Mouse (Mus musculus) gastrocnemius, postnatal 25 days (tissue): Measurements from ENCODE around the gene Eif3l. TPM values are rescaled to one million over a fixed set of nuclear protein-coding genes. Genes with fewer than 3 reads are reported as not detected.

Experiments
- DNase-seq: peaks from one replicate; pipeline ENCODE4 v3.0.0; 2022
- total RNA-seq, 2 experiments: library from RNA; stranded (reverse); gene quantifications; 1 replicate in 1 of 2; 2 replicates in 1 of 2; pipeline ENCODE4 v1.2.3; 2021

Gene Eif3l
- total RNA-seq, 2 experiments from 2014 or later: 46.3 to 53.2 TPM

- no peak for DNase-seq
Observed at GRCm38 (mm10) chr15:79124331-79124875, 49.4 kb downstream of the Eif3l start.

GRCm38 (mm10) chr15:79126217-79126932 lies 51.4 kb downstream of the Eif3l start:
- DNase-seq: no peak

GRCm38 (mm10) chr15:79127101-79127500 lies 52.1 kb downstream of the Eif3l start:
- DNase-seq: no peak

- DNase-seq: no peak
Observed at GRCm38 (mm10) chr15:79128208-79128607, 53.2 kb downstream of the Eif3l start.

GRCm38 (mm10) chr15:79129311-79129710 lies 54.3 kb downstream of the Eif3l start:
- DNase-seq: no peak

- DNase-seq: no peak
Observed at GRCm38 (mm10) chr15:79130782-79131181, 55.8 kb downstream of the Eif3l start.

GRCm38 (mm10) chr15:79131442-79131841 lies 56.5 kb downstream of the Eif3l start:
- DNase-seq: peak; percentile 86

- DNase-seq: peak; percentile 61
Observed at GRCm38 (mm10) chr15:79133191-79133661, 58.2 kb downstream of the Eif3l start.

GRCm38 (mm10) chr15:79134496-79135270 lies 59.7 kb downstream of the Eif3l start:
- no peak for DNase-seq

GRCm38 (mm10) chr15:79135332-79135731 lies 60.4 kb downstream of the Eif3l start:
- no peak for DNase-seq

GRCm38 (mm10) chr15:79135783-79136575 lies 61.0 kb downstream of the Eif3l start:
- no peak for DNase-seq

GRCm38 (mm10) chr15:79139640-79140039 lies 64.7 kb downstream of the Eif3l start:
- no peak for DNase-seq

GRCm38 (mm10) chr15:79140866-79141565 lies 66.0 kb downstream of the Eif3l start, which contains the start of the genes Polr2f and 1700088E04Rik:
Gene Polr2f (plus strand): TSS chr15:79141009.
Gene 1700088E04Rik (minus strand): TSS chr15:79141253.
- DNase-seq: peak; percentile 88

- no peak for DNase-seq
Observed at GRCm38 (mm10) chr15:79141566-79141917, 66.6 kb downstream of the Eif3l start.

- no peak for DNase-seq
Observed at GRCm38 (mm10) chr15:79143316-79143715, 68.3 kb downstream of the Eif3l start.

Other genes starting within 250 kb of the Eif3l start
- gene Cdc42ep1, start 232.6 kb upstream of the Eif3l start, total RNA-seq: 10 to 100 TPM in 1 of 2 experiments, 1 to 10 TPM in 1; 9.3 to 10.5 TPM
- gene Lgals2, start 219.7 kb upstream of the Eif3l start, total RNA-seq: not detected
- 10 to 100 TPM; 33.5 to 34.2 TPM for gene Gga1, start 198.0 kb upstream of the Eif3l start, total RNA-seq
- under 1 TPM in 1 of 2 experiments, not detected in 1; 0.11 TPM for gene Gm49510, start 175.5 kb upstream of the Eif3l start, total RNA-seq
- 1 to 10 TPM; 2.6 to 3.1 TPM for gene Sh3bp1, start 175.4 kb upstream of the Eif3l start, total RNA-seq
- 1 to 10 TPM; 2.3 TPM for gene Pdxp, start 161.3 kb upstream of the Eif3l start, total RNA-seq
- 100 to 1,000 TPM; 224 to 270 TPM for gene Lgals1, start 148.5 kb upstream of the Eif3l start, total RNA-seq
- 10 to 100 TPM; 22.2 to 23.1 TPM for gene Nol12, start 140.2 kb upstream of the Eif3l start, total RNA-seq
- 10 to 100 TPM; 35.3 to 42.2 TPM for gene Triobp, start 127.5 kb upstream of the Eif3l start, total RNA-seq
- gene H1f0, start 46.7 kb upstream of the Eif3l start, total RNA-seq: 10 to 100 TPM; 73.2 to 75.3 TPM
- gene Galr3, start 33.3 kb upstream of the Eif3l start, total RNA-seq: not detected
- 1 to 10 TPM; 3.6 to 4.4 TPM for gene Ankrd54, start 12.3 kb upstream of the Eif3l start, total RNA-seq
- 10 to 100 TPM; 14.0 to 15.0 TPM for gene Micall1, start 33.7 kb downstream of the Eif3l start, total RNA-seq
- 10 to 100 TPM; 65.8 to 66.9 TPM for gene Polr2f, start 65.8 kb downstream of the Eif3l start, total RNA-seq
- gene 1700088E04Rik, start 66.1 kb downstream of the Eif3l start, total RNA-seq: 1 to 10 TPM in 1 of 2 experiments, under 1 TPM in 1; 0.56 to 1.6 TPM
- 1 to 10 TPM; 1.3 to 1.8 TPM for gene Sox10, start 90.1 kb downstream of the Eif3l start, total RNA-seq
- 10 to 100 TPM; 24.8 to 28.5 TPM for gene Pick1, start 154.0 kb downstream of the Eif3l start, total RNA-seq
- under 1 TPM; 0.23 to 0.54 TPM for gene Gm49486, start 154.2 kb downstream of the Eif3l start, total RNA-seq
- gene Slc16a8, start 179.6 kb downstream of the Eif3l start, total RNA-seq: under 1 TPM in 1 of 2 experiments, not detected in 1; 0.20 TPM
- 1 to 10 TPM; 1.6 to 1.9 TPM for gene Baiap2l2, start 210.4 kb downstream of the Eif3l start, total RNA-seq